ENCODE assay signal across 10 mouse cellular contexts in genomic region chr5:27063871-27064270, GRCm38 (mm10).
"Had no signal": no experiment of that assay in that cellular context is flagged by ENCODE, and none has a peak within 500 bp of the region (broad histone marks: within the 10 kb centered on the region; RNA-seq: fewer than 3 reads in every experiment).

No protein-coding gene starts in this region.

- H3K27ac ChIP-seq: intestine, embryonic 15.5 days; limb, embryonic 15.5 days; liver, embryonic 12.5 days; macrophage; midbrain, embryonic 12.5 days had no signal

- H3K9ac ChIP-seq: intestine, embryonic 15.5 days; limb, embryonic 15.5 days; liver, embryonic 12.5 days; lung, embryonic 14.5 days; midbrain, embryonic 12.5 days had no signal

- H3K4me2 ChIP-seq: intestine, embryonic 15.5 days; limb, embryonic 15.5 days; liver, embryonic 12.5 days; lung, embryonic 14.5 days; midbrain, embryonic 12.5 days had no signal

- DNase-seq: lung, embryonic 14.5 days; lung, postnatal 10 days; thymus, adult 18-20 months; thymus, postnatal 14 days had no signal

- ATAC-seq: intestine, embryonic 15.5 days; liver, embryonic 12.5 days had no signal

- H3K36me3 ChIP-seq: intestine, embryonic 15.5 days; limb, embryonic 15.5 days; liver, embryonic 12.5 days; midbrain, embryonic 12.5 days had no signal

- H3K4me1 ChIP-seq: intestine, embryonic 15.5 days; limb, embryonic 15.5 days; liver, embryonic 12.5 days; megakaryocyte, embryonic 14.5 days; midbrain, embryonic 12.5 days had no signal

- H3K4me3 ChIP-seq: intestine, embryonic 15.5 days; limb, embryonic 15.5 days; liver, embryonic 12.5 days; megakaryocyte, embryonic 14.5 days; midbrain, embryonic 12.5 days had no signal

- H3K27me3 ChIP-seq: intestine, embryonic 15.5 days; limb, embryonic 15.5 days; liver, embryonic 12.5 days; megakaryocyte, embryonic 14.5 days; midbrain, embryonic 12.5 days had no signal

- H3K9me3 ChIP-seq: intestine, embryonic 15.5 days; limb, embryonic 15.5 days; liver, embryonic 12.5 days; midbrain, embryonic 12.5 days had no signal
